Mouse (Mus musculus) central nervous system, embryonic 18 days (tissue): ENCODE measurements around the gene Nsa2. TPM values are rescaled to one million over a fixed set of nuclear protein-coding genes. Genes with fewer than 3 reads are reported as not detected.

Source experiments
- polyA plus RNA-seq: library from polyadenylated mRNA; depleted of rRNA; stranded (reverse); fragments of >200 nt; gene quantifications from 2 replicates; pipeline ENCODE4 v1.2.3, GENCODE M21; 2012; rRNA removed

The Nsa2 gene
- polyA plus RNA-seq = 79.6 and 83.8 TPM in 2 replicates

GRCm38 (mm10) chr13:97137466-97138400 is at the start of gene Nsa2, which contains the start of gene Gfm2:
Gene Nsa2, minus strand, starts transcription at chr13:97137937.
Gene Gfm2, plus strand, starts transcription at chr13:97137937.

GRCm38 (mm10) chr13:97099187-97099852 is 38.4 kb downstream of the Nsa2 start, which contains the start of gene Gm6169:
Gene Gm6169, minus strand, starts transcription at chr13:97099237.

Other genes starting within 250 kb of the Nsa2 start
- gene Gcnt4, start 213.2 kb downstream of the Nsa2 start, polyA plus RNA-seq = 0.32 and 0.36 TPM in 2 replicates
- not detected in 2 replicates for gene 1700029F12Rik, start 103.6 kb downstream of the Nsa2 start, polyA plus RNA-seq
- gene Fam169a, start 70.7 kb downstream of the Nsa2 start, polyA plus RNA-seq = 18.7 and 21.0 TPM in 2 replicates
- gene Gm6169, start 38.7 kb downstream of the Nsa2 start, polyA plus RNA-seq = 0.45 and 0.47 TPM in 2 replicates
- 29.9 and 33.7 TPM in 2 replicates for gene Gfm2, start within 50 bp of the Nsa2 start, polyA plus RNA-seq
- gene Hexb, start 60.4 kb upstream of the Nsa2 start, polyA plus RNA-seq = 36.9 and 38.6 TPM in 2 replicates
- 319 and 378 TPM in 2 replicates for gene Enc1, start 103.2 kb upstream of the Nsa2 start, polyA plus RNA-seq